Mouse (Mus musculus) heart, postnatal 36 days (tissue): ENCODE data around the gene Fus. TPM values are rescaled to one million over a fixed set of nuclear protein-coding genes. Genes with fewer than 3 reads are reported as not detected.
"Not testable (repeated sequence)": the region's sequence is repeated elsewhere in the genome, so short reads cannot be mapped to it uniquely, and the experiment has no call there.

Source experiments
- DNase-seq, 2 experiments: peaks; one replicate each; pipeline ENCODE4 v3.0.0; 2021 to 2022
- intact Hi-C: fragments of 180-260 bp; cut with DNase I; formaldehyde crosslinking; loops from one replicate; pipeline ENCODE4 v1.15.1; 2025
- total RNA-seq, 2 experiments: library from RNA; stranded (reverse); gene quantifications; 2 replicates each; pipeline ENCODE4 v1.2.3; 2021

Fus gene
- total RNA-seq, 2 experiments from 2014 or later, result 154 to 216 TPM

- intact Hi-C loops, result loop anchor here (2.0 kb wide), 1 partner anchor 30 kb away; the partner anchor contains the start of gene Fus
- no peak for DNase-seq
These were observed 30.9 kb upstream of the Fus start for GRCm38 (mm10) chr7:127936216-127936884.

GRCm38 (mm10) chr7:127942097-127942496 is 25.2 kb upstream of the Fus start:
- DNase-seq, intact Hi-C loops: not testable (repeated sequence)

GRCm38 (mm10) chr7:127944614-127945013 is 22.6 kb upstream of the Fus start:
- intact Hi-C loops, result no loop called here
- peak in 1 of 2 experiments; percentile 17 for DNase-seq

- no peak for DNase-seq
- intact Hi-C loops, result no loop called here
These were observed 20.7 kb upstream of the Fus start, which contains the start of gene Prss36 for GRCm38 (mm10) chr7:127946470-127947023. Gene Prss36 (minus strand): TSS chr7:127946725.

- intact Hi-C loops, result no loop called here
- no peak for DNase-seq
These were observed 14.2 kb upstream of the Fus start for GRCm38 (mm10) chr7:127952864-127953581.

- intact Hi-C loops, result no loop called here
These were observed 7.9 kb upstream of the Fus start for GRCm38 (mm10) chr7:127959364-127959763.

GRCm38 (mm10) chr7:127966371-127966918 is 812 bp upstream of the Fus start:
- peak in 1 of 2 experiments; percentile 13 for DNase-seq
- intact Hi-C loops, result loop anchor here (2.0 kb wide), 1 partner anchor 30 kb away; no protein-coding TSS in a partner anchor

More at GRCm38 (mm10) chr7:127959364-127959763, 7.9 kb upstream of the Fus start:
- DNase-seq, result no peak

- intact Hi-C loops, result loop anchor here (2.0 kb wide), 1 partner anchor 31 kb away; no protein-coding TSS in a partner anchor
- DNase-seq, result peak; percentile 86 to 89
These were observed 918 bp downstream of the Fus start for GRCm38 (mm10) chr7:127967922-127968828.

- no peak for DNase-seq
These were observed 7.2 kb downstream of the Fus start for GRCm38 (mm10) chr7:127974413-127974930.

GRCm38 (mm10) chr7:127978856-127979255 is 11.6 kb downstream of the Fus start:
- DNase-seq, result no peak
- intact Hi-C loops, result no loop called here

More at GRCm38 (mm10) chr7:127974413-127974930, 7.2 kb downstream of the Fus start:
- intact Hi-C loops, result loop anchor here (2.0 kb wide), 1 partner anchor 16 kb away; no protein-coding TSS in a partner anchor

GRCm38 (mm10) chr7:127980606-127981005 is 13.3 kb downstream of the Fus start:
- intact Hi-C loops, result no loop called here
- no peak for DNase-seq

GRCm38 (mm10) chr7:127988904-127989303 is 21.6 kb downstream of the Fus start:
- intact Hi-C loops, result no loop called here
- no peak for DNase-seq

- DNase-seq, result peak; percentile 75 to 82
- intact Hi-C loops, result loop anchor here (2.0 to 5.0 kb wide), 2 partner anchors 17 to 215 kb away; partner anchors contain the start of gene Cox6a2
These were observed 24.6 kb downstream of the Fus start for GRCm38 (mm10) chr7:127991643-127992487.

GRCm38 (mm10) chr7:127992488-127993340 is 25.5 kb downstream of the Fus start:
- intact Hi-C loops, result loop anchor here (5.0 kb wide), 1 partner anchor 215 kb away; the partner anchor contains the start of gene Cox6a2
- DNase-seq, result no peak

- intact Hi-C loops, result loop anchor here (5.0 kb wide), 1 partner anchor 214 kb away; the partner anchor contains the start of gene Cox6a2
These were observed 26.2 kb downstream of the Fus start, which contains the start of gene Pycard for GRCm38 (mm10) chr7:127993341-127993977. Gene Pycard (minus strand): TSS chr7:127993867.

GRCm38 (mm10) chr7:127999436-127999835 is 32.2 kb downstream of the Fus start:
- intact Hi-C loops, result no loop called here
- DNase-seq, result no peak

More at GRCm38 (mm10) chr7:127993341-127993977, 26.2 kb downstream of the Fus start, which contains the start of gene Pycard:
- DNase-seq, result peak; percentile 56 to 62
